Mouse (Mus musculus): Measurements from ENCODE around the gene Appl2. TPM values are rescaled to one million over a fixed set of nuclear protein-coding genes. Genes with fewer than 3 reads are reported as not detected.
"Not testable (repeated sequence)": the region's sequence is repeated elsewhere in the genome, so short reads cannot be mapped to it uniquely, and the experiment has no call there.

Appl2 gene
- polyA plus RNA-seq, 1 experiment from 2014 or later, result 38.5 TPM

GRCm38 (mm10) chr10:83652205-83652866, 3.8 kb upstream of the Appl2 start:
- not testable (repeated sequence) for H3K27me3 ChIP-seq (replicated peaks; ENCODE audit: control insufficient read depth, insufficient read depth, low read length); H3K27ac ChIP-seq (ENCODE audit: low read length); H3K4me3 ChIP-seq (replicated peaks; ENCODE audit: low read length); H3K36me3 ChIP-seq (ENCODE audit: control insufficient read depth, insufficient read depth); H3K9me3 ChIP-seq (ENCODE audit: control insufficient read depth, low read length); H3K9ac ChIP-seq (replicated peaks; ENCODE audit: low read depth, low read length); H3K4me2 ChIP-seq (ENCODE audit: low read length); ATAC-seq
- peaks cover 13% of the 10 kb centered on the region for H3K4me1 ChIP-seq (replicated peaks; ENCODE audit: control insufficient read depth, insufficient read depth, low read length)
- 85% methylated on average over 19 of the region's 19 CpGs for WGBS

- ATAC-seq, result 0 out of 2 replicates have a peak, but pooled peaks have one; percentile 2
- WGBS, result 26% methylated on average over 6 of the region's 6 CpGs
- H3K27me3 ChIP-seq (replicated peaks; ENCODE audit: control insufficient read depth, insufficient read depth, low read length), result no peaks in the 10 kb centered on the region
Measured at GRCm38 (mm10) chr10:83649037-83649436, 499 bp upstream of the Appl2 start.

GRCm38 (mm10) chr10:83646351-83646885, 2.1 kb downstream of the Appl2 start:
- 92% methylated on average over 7 of the region's 7 CpGs for WGBS
- Histone ChIP-seq H3K4me3 (replicated peaks; ENCODE audit: low read length) (no peak overlapping the region), H3K9ac (replicated peaks; ENCODE audit: low read depth, low read length) (no peak overlapping the region), H3K4me1 (replicated peaks; ENCODE audit: control insufficient read depth, insufficient read depth, low read length) (peaks cover 33% of the 10 kb centered on the region), H3K36me3 (ENCODE audit: control insufficient read depth, insufficient read depth) (no peaks in the 10 kb centered on the region), H3K4me2 (ENCODE audit: low read length) (no peak overlapping the region), H3K27ac (ENCODE audit: low read length) (no peak overlapping the region), H3K27me3 (replicated peaks; ENCODE audit: control insufficient read depth, insufficient read depth, low read length) (no peaks in the 10 kb centered on the region), H3K9me3 (ENCODE audit: control insufficient read depth, low read length) (no peaks in the 10 kb centered on the region)
- no peak for ATAC-seq

More at GRCm38 (mm10) chr10:83649037-83649436, 499 bp upstream of the Appl2 start:
- Histone ChIP-seq H3K36me3 (ENCODE audit: control insufficient read depth, insufficient read depth) (no peaks in the 10 kb centered on the region), H3K27ac (ENCODE audit: low read length) (no peak overlapping the region), H3K4me3 (replicated peaks; ENCODE audit: low read length) (peak overlapping the region; percentile 74), H3K9me3 (ENCODE audit: control insufficient read depth, low read length) (no peaks in the 10 kb centered on the region), H3K4me1 (replicated peaks; ENCODE audit: control insufficient read depth, insufficient read depth, low read length) (peaks cover 24% of the 10 kb centered on the region), H3K4me2 (ENCODE audit: low read length) (peak overlapping the region; percentile 66), H3K9ac (replicated peaks; ENCODE audit: low read depth, low read length) (peak overlapping the region; percentile 80)

GRCm38 (mm10) chr10:83645716-83645990, 2.9 kb downstream of the Appl2 start:
- ATAC-seq, result no peak
- WGBS, result 92% methylated on average over 3 of the region's 3 CpGs
- no peak overlapping the region for H3K9ac ChIP-seq (replicated peaks; ENCODE audit: low read depth, low read length)
- peaks cover 35% of the 10 kb centered on the region for H3K4me1 ChIP-seq (replicated peaks; ENCODE audit: control insufficient read depth, insufficient read depth, low read length)
- no peaks in the 10 kb centered on the region for H3K36me3 ChIP-seq (ENCODE audit: control insufficient read depth, insufficient read depth)
- no peak overlapping the region for H3K4me2 ChIP-seq (ENCODE audit: low read length)
- no peak overlapping the region for H3K27ac ChIP-seq (ENCODE audit: low read length)
- no peaks in the 10 kb centered on the region for H3K9me3 ChIP-seq (ENCODE audit: control insufficient read depth, low read length)
- H3K27me3 ChIP-seq (replicated peaks; ENCODE audit: control insufficient read depth, insufficient read depth, low read length), result no peaks in the 10 kb centered on the region
- H3K4me3 ChIP-seq (replicated peaks; ENCODE audit: low read length), result no peak overlapping the region

- H3K9ac ChIP-seq (replicated peaks; ENCODE audit: low read depth, low read length), result 0 out of 2 replicates have a peak overlapping the region, but pooled peaks have one; percentile 22
- no peak overlapping the region for H3K4me2 ChIP-seq (ENCODE audit: low read length)
- no peak overlapping the region for H3K4me3 ChIP-seq (replicated peaks; ENCODE audit: low read length)
- peaks cover 35% of the 10 kb centered on the region for H3K4me1 ChIP-seq (replicated peaks; ENCODE audit: control insufficient read depth, insufficient read depth, low read length)
- H3K27me3 ChIP-seq (replicated peaks; ENCODE audit: control insufficient read depth, insufficient read depth, low read length), result no peaks in the 10 kb centered on the region
- no peak for ATAC-seq
- H3K9me3 ChIP-seq (ENCODE audit: control insufficient read depth, low read length), result no peaks in the 10 kb centered on the region
- H3K36me3 ChIP-seq (ENCODE audit: control insufficient read depth, insufficient read depth), result no peaks in the 10 kb centered on the region
- H3K27ac ChIP-seq (ENCODE audit: low read length), result peak overlapping the region; percentile 16; the same call in 1 of the 2 replicates
- WGBS, result 58% methylated on average over 16 of the region's 16 CpGs
Measured at GRCm38 (mm10) chr10:83644865-83645715, 3.4 kb downstream of the Appl2 start.

GRCm38 (mm10) chr10:83644167-83644566, 4.4 kb downstream of the Appl2 start:
- no peaks in the 10 kb centered on the region for H3K9me3 ChIP-seq (ENCODE audit: control insufficient read depth, low read length)
- H3K4me3 ChIP-seq (replicated peaks; ENCODE audit: low read length), result no peak overlapping the region
- H3K4me1 ChIP-seq (replicated peaks; ENCODE audit: control insufficient read depth, insufficient read depth, low read length), result peaks cover 33% of the 10 kb centered on the region
- no peak overlapping the region for H3K27ac ChIP-seq (ENCODE audit: low read length)
- ATAC-seq, result no peak
- no peak overlapping the region for H3K4me2 ChIP-seq (ENCODE audit: low read length)
- H3K36me3 ChIP-seq (ENCODE audit: control insufficient read depth, insufficient read depth), result no peaks in the 10 kb centered on the region
- 76% methylated on average over 8 of the region's 8 CpGs for WGBS
- no peaks in the 10 kb centered on the region for H3K27me3 ChIP-seq (replicated peaks; ENCODE audit: control insufficient read depth, insufficient read depth, low read length)
- no peak overlapping the region for H3K9ac ChIP-seq (replicated peaks; ENCODE audit: low read depth, low read length)

- no peak overlapping the region for H3K9ac ChIP-seq (replicated peaks; ENCODE audit: low read depth, low read length)
- peaks cover 23% of the 10 kb centered on the region for H3K4me1 ChIP-seq (replicated peaks; ENCODE audit: control insufficient read depth, insufficient read depth, low read length)
- H3K4me3 ChIP-seq (replicated peaks; ENCODE audit: low read length), result no peak overlapping the region
- no peaks in the 10 kb centered on the region for H3K9me3 ChIP-seq (ENCODE audit: control insufficient read depth, low read length)
- H3K4me2 ChIP-seq (ENCODE audit: low read length), result no peak overlapping the region
- WGBS, result 78% methylated on average over 3 of the region's 3 CpGs
- ATAC-seq, result 0 out of 2 replicates have a peak, but pooled peaks have one; percentile 21
- no peaks in the 10 kb centered on the region for H3K27me3 ChIP-seq (replicated peaks; ENCODE audit: control insufficient read depth, insufficient read depth, low read length)
- no peak overlapping the region for H3K27ac ChIP-seq (ENCODE audit: low read length)
- no peaks in the 10 kb centered on the region for H3K36me3 ChIP-seq (ENCODE audit: control insufficient read depth, insufficient read depth)
Measured at GRCm38 (mm10) chr10:83641641-83642040, 6.9 kb downstream of the Appl2 start.

- no peaks in the 10 kb centered on the region for H3K27me3 ChIP-seq (replicated peaks; ENCODE audit: control insufficient read depth, insufficient read depth, low read length)
- WGBS, result 33% methylated on average over 10 of the region's 10 CpGs
Measured at GRCm38 (mm10) chr10:83639881-83640386, 8.6 kb downstream of the Appl2 start.

GRCm38 (mm10) chr10:83637295-83637694, 11.2 kb downstream of the Appl2 start:
- 34% methylated on average over 6 of the region's 6 CpGs for WGBS

More at GRCm38 (mm10) chr10:83639881-83640386, 8.6 kb downstream of the Appl2 start:
- no peak for ATAC-seq
- Histone ChIP-seq H3K9me3 (ENCODE audit: control insufficient read depth, low read length) (no peaks in the 10 kb centered on the region), H3K4me2 (ENCODE audit: low read length) (no peak overlapping the region), H3K9ac (replicated peaks; ENCODE audit: low read depth, low read length) (no peak overlapping the region), H3K4me3 (replicated peaks; ENCODE audit: low read length) (no peak overlapping the region), H3K27ac (ENCODE audit: low read length) (no peak overlapping the region), H3K4me1 (replicated peaks; ENCODE audit: control insufficient read depth, insufficient read depth, low read length) (peaks cover 20% of the 10 kb centered on the region), H3K36me3 (ENCODE audit: control insufficient read depth, insufficient read depth) (no peaks in the 10 kb centered on the region)

More at GRCm38 (mm10) chr10:83637295-83637694, 11.2 kb downstream of the Appl2 start:
- ATAC-seq, result peak; percentile 60
- no peaks in the 10 kb centered on the region for H3K9me3 ChIP-seq (ENCODE audit: control insufficient read depth, low read length)
- H3K27ac ChIP-seq (ENCODE audit: low read length), result no peak overlapping the region
- no peaks in the 10 kb centered on the region for H3K27me3 ChIP-seq (replicated peaks; ENCODE audit: control insufficient read depth, insufficient read depth, low read length)
- peaks cover 19% of the 10 kb centered on the region for H3K4me1 ChIP-seq (replicated peaks; ENCODE audit: control insufficient read depth, insufficient read depth, low read length)
- no peak overlapping the region for H3K4me3 ChIP-seq (replicated peaks; ENCODE audit: low read length)
- 0 out of 2 replicates have a peak overlapping the region, but pooled peaks have one; percentile 6 for H3K4me2 ChIP-seq (ENCODE audit: low read length)
- no peaks in the 10 kb centered on the region for H3K36me3 ChIP-seq (ENCODE audit: control insufficient read depth, insufficient read depth)
- H3K9ac ChIP-seq (replicated peaks; ENCODE audit: low read depth, low read length), result no peak overlapping the region

Data from forebrain, embryonic 16.5 days (tissue).